Mouse (Mus musculus): ENCODE data around the gene Rapgefl1. TPM values are rescaled to one million over a fixed set of nuclear protein-coding genes. Genes with fewer than 3 reads are reported as not detected.
"Not testable (repeated sequence)": the region's sequence is repeated elsewhere in the genome, so short reads cannot be mapped to it uniquely, and the experiment has no call there.

Rapgefl1 gene
- polyA plus RNA-seq, 1 experiment from 2014 or later, result 2.4 TPM

DNA sequence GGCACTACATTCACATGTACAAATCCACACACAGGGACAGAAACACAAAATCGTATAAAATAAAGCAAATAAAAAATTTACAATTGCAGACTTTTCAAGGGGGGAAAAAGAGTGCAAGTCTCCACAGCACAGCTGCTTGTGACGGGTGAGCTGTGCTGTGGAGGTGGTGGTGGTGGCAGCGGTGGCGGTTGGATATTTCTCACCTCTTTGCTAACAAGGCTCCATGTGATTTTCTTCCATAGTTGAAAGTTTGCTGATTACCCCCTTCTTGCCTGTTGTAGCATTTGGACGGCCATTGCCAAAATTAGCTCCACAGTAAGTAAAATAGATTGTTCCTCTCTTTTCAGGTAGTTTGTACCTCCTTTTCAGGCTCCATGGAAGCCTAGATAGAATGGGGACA is 32.0 kb upstream of the Rapgefl1 start, which contains the start of gene Casc3:
TSS of gene Casc3 (plus strand) at position 301 of the 400 bp plus-strand sequence.
- 87% methylated on average over 5 of the region's 5 CpGs for WGBS
- Histone ChIP-seq H3K36me3 (ENCODE audit: control insufficient read depth, insufficient read depth, low read length) (peaks cover 84% of the 10 kb centered on the region), H3K27me3 (ENCODE audit: control insufficient read depth, insufficient read depth, low read length) (no peaks in the 10 kb centered on the region), H3K4me1 (ENCODE audit: control insufficient read depth, insufficient read depth, low read length) (0 out of 2 replicates have a peak, but pooled peaks cover 3% of the 10 kb centered on the region), H3K4me3 (ENCODE audit: low read length) (no peak within 1 kb of the TSS), H3K27ac (ENCODE audit: low read depth, low read length) (no peak within 1 kb of the TSS), H3K9me3 (ENCODE audit: control insufficient read depth, low read length) (no peaks in the 10 kb centered on the region), H3K4me2 (replicated peaks; ENCODE audit: low read depth, low read length) (no peak within 1 kb of the TSS), H3K9ac (ENCODE audit: low read depth, low read length) (no peak within 1 kb of the TSS)
- ATAC-seq (ENCODE audit: low FRiP score, low TSS enrichment), result no peak

DNA sequence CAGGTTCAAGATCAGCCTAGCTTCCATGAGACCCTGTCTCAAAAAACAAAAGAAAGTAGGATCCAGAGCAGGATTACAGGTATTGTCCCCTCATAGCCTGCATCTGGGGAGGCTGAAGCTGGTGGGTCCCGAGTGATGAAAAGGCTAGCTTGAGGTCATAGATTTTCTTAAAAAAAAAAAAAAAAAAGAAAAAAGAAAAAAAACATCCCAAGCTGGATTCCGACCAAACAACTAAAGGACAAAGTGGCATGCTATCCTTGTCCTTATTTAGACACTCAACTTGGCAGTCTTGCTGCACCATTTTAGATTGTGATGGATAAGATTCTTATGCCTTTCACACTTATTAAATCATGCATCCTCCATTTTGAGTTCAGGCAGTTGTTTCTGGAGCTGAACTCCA is 28.2 kb upstream of the Rapgefl1 start:
- H3K4me2 ChIP-seq (replicated peaks; ENCODE audit: low read depth, low read length), result peak overlapping the region; percentile 39; the same call in 1 of the 2 replicates
- H3K36me3 ChIP-seq (ENCODE audit: control insufficient read depth, insufficient read depth, low read length), result peaks cover 70% of the 10 kb centered on the region
- H3K4me1 ChIP-seq (ENCODE audit: control insufficient read depth, insufficient read depth, low read length), result peaks cover 12% of the 10 kb centered on the region
- no peak overlapping the region for H3K9ac ChIP-seq (ENCODE audit: low read depth, low read length)
- 63% methylated on average over 2 of the region's 2 CpGs for WGBS
- no peak overlapping the region; the same call in 1 of the 2 replicates for H3K4me3 ChIP-seq (ENCODE audit: low read length)
- no peak for ATAC-seq (ENCODE audit: low FRiP score, low TSS enrichment)
- peak overlapping the region; percentile 12; the same call in 1 of the 2 replicates for H3K27ac ChIP-seq (ENCODE audit: low read depth, low read length)
- H3K9me3 ChIP-seq (ENCODE audit: control insufficient read depth, low read length), result no peaks in the 10 kb centered on the region
- H3K27me3 ChIP-seq (ENCODE audit: control insufficient read depth, insufficient read depth, low read length), result no peaks in the 10 kb centered on the region

DNA sequence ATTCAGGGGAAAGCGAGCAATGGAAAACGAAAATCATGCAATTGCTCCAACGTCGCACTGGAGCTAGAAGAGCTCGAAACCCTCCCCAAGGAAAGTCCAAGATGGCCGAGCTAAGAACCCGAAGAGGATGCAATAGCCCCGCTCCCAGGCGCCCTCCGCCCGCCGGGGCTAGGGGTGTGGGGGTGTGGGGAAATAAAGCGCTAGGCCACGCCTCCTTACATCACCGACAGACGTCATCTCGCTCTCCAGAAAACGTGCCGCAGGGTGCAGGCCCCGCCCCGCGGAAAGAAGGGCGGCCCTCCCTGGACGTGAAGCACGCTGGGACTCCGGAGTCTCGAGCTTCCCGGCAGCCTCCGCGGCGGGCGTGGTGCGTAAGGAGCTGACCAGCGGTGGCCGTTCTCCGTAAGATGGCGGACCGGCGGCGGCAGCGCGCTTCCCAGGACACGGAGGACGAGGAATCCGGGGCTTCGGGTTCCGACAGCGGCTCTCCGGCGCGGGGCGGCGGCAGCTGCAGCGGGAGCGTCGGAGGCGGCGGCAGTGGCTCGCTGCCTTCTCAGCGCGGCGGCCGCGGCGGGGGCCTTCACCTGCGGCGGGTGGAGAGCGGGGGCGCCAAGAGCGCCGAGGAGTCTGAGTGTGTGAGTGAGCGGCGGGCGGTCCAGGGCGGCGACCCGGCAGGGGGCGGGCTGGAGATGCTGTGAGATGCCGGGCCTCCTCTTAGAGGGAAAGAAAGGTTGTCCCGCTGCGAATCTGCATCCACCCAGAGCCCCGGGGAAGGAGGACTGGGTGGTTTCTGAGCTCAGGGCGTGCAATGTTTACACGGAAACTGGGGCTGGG is 26.9 kb upstream of the Rapgefl1 start:
- H3K4me1 ChIP-seq (ENCODE audit: control insufficient read depth, insufficient read depth, low read length), result peaks cover 12% of the 10 kb centered on the region
- H3K27me3 ChIP-seq (ENCODE audit: control insufficient read depth, insufficient read depth, low read length), result no peaks in the 10 kb centered on the region
- peaks cover 69% of the 10 kb centered on the region for H3K36me3 ChIP-seq (ENCODE audit: control insufficient read depth, insufficient read depth, low read length)
- no peaks in the 10 kb centered on the region for H3K9me3 ChIP-seq (ENCODE audit: control insufficient read depth, low read length)
- peak overlapping the region; percentile 81 for H3K4me2 ChIP-seq (replicated peaks; ENCODE audit: low read depth, low read length)
- H3K9ac ChIP-seq (ENCODE audit: low read depth, low read length), result peak overlapping the region; percentile 93
- WGBS, result under 1% methylated on average over 82 of the region's 84 CpGs
- H3K27ac ChIP-seq (ENCODE audit: low read depth, low read length), result peak overlapping the region; percentile 98
- H3K4me3 ChIP-seq (ENCODE audit: low read length), result peak overlapping the region; percentile 92
- ATAC-seq (ENCODE audit: low FRiP score, low TSS enrichment), result peak; percentile 99

DNA sequence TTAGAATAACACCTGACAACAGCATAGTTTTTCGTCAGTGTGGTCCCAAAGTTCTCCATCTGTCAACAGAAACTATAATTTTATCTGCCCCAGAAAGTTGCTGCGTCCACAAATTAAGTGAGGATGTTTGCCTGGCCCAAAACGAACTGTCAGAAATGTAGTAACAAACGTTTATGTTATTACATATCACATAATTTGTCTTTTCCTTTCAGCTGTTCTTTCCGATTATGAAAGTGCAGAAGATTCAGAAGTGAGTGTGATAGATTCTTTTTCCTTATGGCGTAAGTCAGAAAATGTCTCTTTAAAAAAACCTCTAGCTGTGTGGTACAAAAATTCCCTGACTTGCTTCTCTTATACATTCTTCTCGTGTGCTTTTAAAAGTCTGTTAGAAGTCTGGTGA is 25.9 kb upstream of the Rapgefl1 start:
- H3K4me2 ChIP-seq (replicated peaks; ENCODE audit: low read depth, low read length), result peak overlapping the region; percentile 81
- no peak for ATAC-seq (ENCODE audit: low FRiP score, low TSS enrichment)
- H3K9me3 ChIP-seq (ENCODE audit: control insufficient read depth, low read length), result no peaks in the 10 kb centered on the region
- peaks cover 64% of the 10 kb centered on the region for H3K36me3 ChIP-seq (ENCODE audit: control insufficient read depth, insufficient read depth, low read length)
- peak overlapping the region; percentile 92 for H3K4me3 ChIP-seq (ENCODE audit: low read length)
- H3K27ac ChIP-seq (ENCODE audit: low read depth, low read length), result peak overlapping the region; percentile 98; the same call in 1 of the 2 replicates
- peak overlapping the region; percentile 93 for H3K9ac ChIP-seq (ENCODE audit: low read depth, low read length)
- peaks cover 12% of the 10 kb centered on the region for H3K4me1 ChIP-seq (ENCODE audit: control insufficient read depth, insufficient read depth, low read length)
- H3K27me3 ChIP-seq (ENCODE audit: control insufficient read depth, insufficient read depth, low read length), result no peaks in the 10 kb centered on the region
- 69% methylated on average over 7 of the region's 7 CpGs for WGBS

DNA sequence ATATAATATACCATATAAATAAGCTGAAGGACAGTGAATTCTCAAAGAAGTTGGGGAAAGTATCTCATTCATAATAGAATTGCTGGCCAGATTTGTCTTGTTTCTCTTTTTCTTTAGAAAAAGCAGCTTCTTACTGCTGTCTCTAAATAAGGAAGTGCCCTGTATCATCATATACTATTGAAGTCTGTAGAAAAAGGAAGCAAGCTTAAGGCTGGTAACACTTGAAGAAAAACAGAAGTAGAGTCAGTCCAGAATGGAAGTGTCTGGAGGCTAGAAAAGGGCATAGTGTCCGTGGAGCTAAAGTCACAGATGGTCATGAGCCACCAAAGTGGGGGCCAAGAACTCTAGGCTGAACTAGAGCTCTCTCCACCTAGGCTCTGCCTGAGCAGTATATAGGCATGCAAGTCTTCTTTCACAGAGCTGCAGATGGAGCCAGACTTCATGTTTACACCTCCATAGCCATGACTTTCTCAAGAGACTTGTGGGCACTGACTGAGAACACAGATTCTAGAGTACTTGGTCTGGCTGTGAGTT is 19.8 kb upstream of the Rapgefl1 start:
- no peaks in the 10 kb centered on the region for H3K27me3 ChIP-seq (ENCODE audit: control insufficient read depth, insufficient read depth, low read length)
- H3K36me3 ChIP-seq (ENCODE audit: control insufficient read depth, insufficient read depth, low read length), result peaks cover 86% of the 10 kb centered on the region
- no peaks in the 10 kb centered on the region for H3K9me3 ChIP-seq (ENCODE audit: control insufficient read depth, low read length)
- no peaks in the 10 kb centered on the region for H3K4me1 ChIP-seq (ENCODE audit: control insufficient read depth, insufficient read depth, low read length)
- H3K4me3 ChIP-seq (ENCODE audit: low read length), result no peak overlapping the region
- 92% methylated on average over 1 of the region's 1 CpGs for WGBS
- H3K9ac ChIP-seq (ENCODE audit: low read depth, low read length), result no peak overlapping the region
- H3K4me2 ChIP-seq (replicated peaks; ENCODE audit: low read depth, low read length), result no peak overlapping the region
- no peak overlapping the region for H3K27ac ChIP-seq (ENCODE audit: low read depth, low read length)
- ATAC-seq (ENCODE audit: low FRiP score, low TSS enrichment), result no peak

DNA sequence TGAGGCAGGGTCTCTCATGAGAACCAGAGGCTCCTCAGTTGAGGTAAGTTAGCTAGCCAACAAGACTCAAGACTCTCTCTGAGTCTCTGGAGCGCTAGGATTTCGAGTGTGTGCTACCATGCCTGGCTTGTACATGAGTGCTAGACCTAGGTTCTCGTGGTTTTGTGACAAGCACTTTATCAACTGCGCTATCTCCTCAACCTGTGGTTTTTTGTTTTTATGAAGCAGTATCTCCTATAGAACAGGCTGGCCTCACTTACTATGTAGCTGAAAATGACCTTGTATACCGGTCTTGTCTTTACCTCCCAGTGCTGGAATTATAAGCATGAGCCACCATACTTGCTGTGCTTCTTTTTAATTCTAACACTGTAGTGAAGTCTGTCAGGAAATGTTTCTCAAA is 15.6 kb upstream of the Rapgefl1 start:
- Histone ChIP-seq H3K4me1 (ENCODE audit: control insufficient read depth, insufficient read depth, low read length) (no peaks in the 10 kb centered on the region), H3K9me3 (ENCODE audit: control insufficient read depth, low read length) (no peaks in the 10 kb centered on the region), H3K4me2 (replicated peaks; ENCODE audit: low read depth, low read length) (no peak overlapping the region), H3K9ac (ENCODE audit: low read depth, low read length) (no peak overlapping the region), H3K36me3 (ENCODE audit: control insufficient read depth, insufficient read depth, low read length) (peaks cover 92% of the 10 kb centered on the region), H3K27ac (ENCODE audit: low read depth, low read length) (no peak overlapping the region), H3K4me3 (ENCODE audit: low read length) (no peak overlapping the region), H3K27me3 (ENCODE audit: control insufficient read depth, insufficient read depth, low read length) (no peaks in the 10 kb centered on the region)
- 95% methylated on average over 5 of the region's 5 CpGs for WGBS
- ATAC-seq (ENCODE audit: low FRiP score, low TSS enrichment), result no peak

DNA sequence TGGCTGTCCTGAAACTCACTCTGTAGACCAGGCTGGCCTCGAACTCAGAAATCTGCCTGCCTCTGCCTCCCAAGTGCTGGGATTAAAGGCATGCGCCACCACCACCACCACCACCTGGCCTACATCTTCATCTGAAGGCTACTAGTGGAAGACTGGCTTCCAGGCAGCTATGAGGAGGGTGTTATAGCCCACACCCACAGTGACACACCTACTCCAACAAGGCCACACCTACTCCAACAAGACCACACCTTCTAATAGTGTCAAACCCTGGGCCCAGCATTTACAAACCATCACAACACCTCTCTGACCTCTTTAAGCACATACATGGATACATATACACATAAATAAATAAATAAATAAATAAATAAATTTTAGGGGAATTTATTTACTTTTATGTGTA is 10.5 kb upstream of the Rapgefl1 start:
- not testable (repeated sequence) for H3K4me3 ChIP-seq (ENCODE audit: low read length); H3K4me1 ChIP-seq (ENCODE audit: control insufficient read depth, insufficient read depth, low read length); H3K4me2 ChIP-seq (replicated peaks; ENCODE audit: low read depth, low read length); H3K9me3 ChIP-seq (ENCODE audit: control insufficient read depth, low read length); H3K27ac ChIP-seq (ENCODE audit: low read depth, low read length); ATAC-seq (ENCODE audit: low FRiP score, low TSS enrichment); H3K9ac ChIP-seq (ENCODE audit: low read depth, low read length); H3K27me3 ChIP-seq (ENCODE audit: control insufficient read depth, insufficient read depth, low read length)
- WGBS, result 95% methylated on average over 2 of the region's 2 CpGs
- peaks cover 92% of the 10 kb centered on the region for H3K36me3 ChIP-seq (ENCODE audit: control insufficient read depth, insufficient read depth, low read length)

DNA sequence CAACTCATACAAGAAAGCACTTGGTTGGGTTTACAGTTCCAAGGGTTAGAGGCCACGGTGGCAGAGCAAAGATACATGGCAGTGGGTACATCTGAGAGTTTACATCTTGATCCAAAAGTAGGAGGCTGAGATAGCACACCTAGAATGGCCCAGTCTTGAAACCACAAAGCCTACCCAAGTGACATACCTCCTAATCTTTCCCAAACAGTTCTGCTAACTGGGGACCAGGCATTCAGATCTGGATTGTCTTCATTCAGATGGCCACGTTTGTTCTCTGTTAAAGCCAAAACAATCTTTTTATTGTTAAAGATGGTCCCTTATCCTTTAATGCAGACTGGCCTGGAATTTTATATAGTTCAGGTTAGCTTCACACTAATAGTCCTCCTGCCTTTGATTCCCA is 8.7 kb upstream of the Rapgefl1 start:
- no peak for ATAC-seq (ENCODE audit: low FRiP score, low TSS enrichment)
- Histone ChIP-seq H3K9me3 (ENCODE audit: control insufficient read depth, low read length) (no peaks in the 10 kb centered on the region), H3K4me2 (replicated peaks; ENCODE audit: low read depth, low read length) (no peak overlapping the region), H3K27ac (ENCODE audit: low read depth, low read length) (no peak overlapping the region), H3K9ac (ENCODE audit: low read depth, low read length) (no peak overlapping the region), H3K4me1 (ENCODE audit: control insufficient read depth, insufficient read depth, low read length) (no peaks in the 10 kb centered on the region), H3K27me3 (ENCODE audit: control insufficient read depth, insufficient read depth, low read length) (no peaks in the 10 kb centered on the region), H3K4me3 (ENCODE audit: low read length) (no peak overlapping the region), H3K36me3 (ENCODE audit: control insufficient read depth, insufficient read depth, low read length) (peaks cover 92% of the 10 kb centered on the region)
- WGBS, result 84% methylated on average over 2 of the region's 2 CpGs

DNA sequence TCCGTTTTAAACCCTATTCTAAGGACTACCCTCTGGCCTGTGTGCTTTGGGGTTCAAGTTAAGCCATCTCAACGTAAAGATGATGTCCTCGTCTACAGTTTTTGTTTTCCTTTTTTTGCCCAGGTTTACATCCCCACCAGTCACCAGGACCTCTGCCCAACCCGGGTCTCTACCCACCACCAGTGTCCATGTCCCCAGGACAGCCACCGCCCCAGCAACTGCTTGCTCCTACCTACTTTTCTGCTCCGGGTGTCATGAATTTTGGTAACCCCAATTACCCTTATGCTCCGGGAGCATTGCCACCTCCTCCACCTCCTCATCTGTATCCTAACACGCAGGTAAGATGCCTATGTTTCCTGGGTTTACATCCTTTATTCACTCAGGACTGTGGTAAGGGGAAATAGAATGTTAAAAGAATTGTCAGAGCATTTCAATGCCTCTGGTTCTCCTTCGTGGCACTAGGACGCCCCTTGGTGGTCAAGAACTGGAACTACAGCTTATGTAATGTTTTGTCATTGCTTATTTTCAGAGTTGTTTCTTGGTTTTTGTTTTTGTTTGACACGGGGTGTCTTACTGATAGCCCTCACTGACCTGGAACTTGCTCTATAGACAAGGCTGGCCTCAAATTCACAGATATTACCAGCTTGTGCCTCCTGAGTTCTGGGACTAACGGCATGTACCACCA is 7.4 kb upstream of the Rapgefl1 start:
- Histone ChIP-seq H3K4me1 (ENCODE audit: control insufficient read depth, insufficient read depth, low read length) (no peaks in the 10 kb centered on the region), H3K4me2 (replicated peaks; ENCODE audit: low read depth, low read length) (no peak overlapping the region), H3K27ac (ENCODE audit: low read depth, low read length) (no peak overlapping the region), H3K9ac (ENCODE audit: low read depth, low read length) (no peak overlapping the region), H3K9me3 (ENCODE audit: control insufficient read depth, low read length) (no peaks in the 10 kb centered on the region), H3K27me3 (ENCODE audit: control insufficient read depth, insufficient read depth, low read length) (no peaks in the 10 kb centered on the region), H3K36me3 (ENCODE audit: control insufficient read depth, insufficient read depth, low read length) (peaks cover 92% of the 10 kb centered on the region), H3K4me3 (ENCODE audit: low read length) (no peak overlapping the region)
- WGBS, result 71% methylated on average over 12 of the region's 12 CpGs
- no peak for ATAC-seq (ENCODE audit: low FRiP score, low TSS enrichment)
